In genomic region chr13:42902859-42903258, GRCm38 (mm10) we compare ENCODE assay signal across 18 mouse cellular contexts.
DNase-seq lines count a peak whose midpoint lies in the region; ATAC-seq and TF ChIP-seq lines count a peak whose summit lies in the region.
"Had no signal": no experiment of that assay in that cellular context is flagged by ENCODE, and none has a peak within 500 bp of the region (broad histone marks: within the 10 kb centered on the region; RNA-seq: fewer than 3 reads in every experiment).

No protein-coding gene starts in this region.

- intact Hi-C loops in heart, postnatal 25 days (cut with DNase I) = no loop called here
- intact Hi-C loops in left cerebral cortex, adult 2 months (cut with DNase I) = no loop called here

- peaks cover 11% of the 10 kb centered on the region for H3K4me1 ChIP-seq in heart, postnatal 0 days (ENCODE audit: control insufficient read depth, insufficient read depth)
- H3K4me1 ChIP-seq in G1E (ENCODE audit: insufficient read depth, low read depth, low read length) = no peaks in the 10 kb centered on the region
- H3K4me1 ChIP-seq: midbrain, embryonic 15.5 days; neural tube, embryonic 12.5 days had no signal

- H3K27me3 ChIP-seq in heart, postnatal 0 days (ENCODE audit: control insufficient read depth, insufficient read depth, low read length) = no peaks in the 10 kb centered on the region
- H3K27me3 ChIP-seq in G1E (ENCODE audit: insufficient read depth, low read length) = no peaks in the 10 kb centered on the region
- H3K27me3 ChIP-seq: midbrain, embryonic 15.5 days; neural tube, embryonic 12.5 days had no signal

- H3K9me3 ChIP-seq in heart, postnatal 0 days (replicated peaks; ENCODE audit: control insufficient read depth, low read length) = no peaks in the 10 kb centered on the region
- H3K9me3 ChIP-seq in G1E (replicated peaks) = no peaks in the 10 kb centered on the region
- H3K9me3 ChIP-seq: midbrain, embryonic 15.5 days; neural tube, embryonic 12.5 days had no signal

- H3K27ac ChIP-seq in heart, postnatal 0 days (ENCODE audit: low read depth) = no peak overlapping the region
- no peak overlapping the region for H3K27ac ChIP-seq in left cerebral cortex, adult 2 months
- H3K27ac ChIP-seq: liver, embryonic 14.5 days; midbrain, embryonic 15.5 days; neural tube, embryonic 12.5 days had no signal

- no peak for TF ChIP-seq EP300 in heart, postnatal 0 days (IDR thresholded peaks at IDR 0.05; ENCODE audit: low read depth)

- ATAC-seq in heart, postnatal 0 days (ENCODE audit: insufficient read depth, low read depth) = no peak
- ATAC-seq in G1E (ENCODE audit: extremely low read depth, insufficient number of reproducible peaks, low FRiP score, poor library complexity, severe bottlenecking) = no peak
- no peak for ATAC-seq in megakaryocyte progenitor cell, adult 5-6 weeks (replicated peaks; ENCODE audit: poor library complexity)
- ATAC-seq: forebrain, embryonic 14.5 days; midbrain, embryonic 15.5 days had no signal

- WGBS in heart, postnatal 0 days = 80% methylated on average over 3 of the region's 3 CpGs

- H3K4me2 ChIP-seq in heart, postnatal 0 days (ENCODE audit: low read depth, low read length) = no peak overlapping the region
- H3K4me2 ChIP-seq: midbrain, embryonic 15.5 days; neural tube, embryonic 12.5 days had no signal

- no peak overlapping the region for H3K4me3 ChIP-seq in heart, postnatal 0 days (ENCODE audit: low read depth, low read length)
- no peak overlapping the region for H3K4me3 ChIP-seq in left cerebral cortex, adult 2 months
- H3K4me3 ChIP-seq in G1E (ENCODE audit: low read depth, low read length) = no peak overlapping the region
- H3K4me3 ChIP-seq: midbrain, embryonic 15.5 days; neural tube, embryonic 12.5 days had no signal

- H3K36me3 ChIP-seq in heart, postnatal 0 days (replicated peaks; ENCODE audit: control insufficient read depth, insufficient read depth, low read length) = no peaks in the 10 kb centered on the region
- H3K36me3 ChIP-seq in G1E (replicated peaks) = no peaks in the 10 kb centered on the region
- H3K36me3 ChIP-seq: midbrain, embryonic 15.5 days; neural tube, embryonic 12.5 days had no signal

- no peak for DNase-seq in heart, postnatal 0 days (ENCODE audit: low spot score)
- DNase-seq in heart, postnatal 25 days (ENCODE audit: low spot score) = no peak
- no peak for DNase-seq in left cerebral cortex, adult 2 months (ENCODE audit: extremely low spot score in 1 of 2, low spot score in 2 of 2)
- DNase-seq in left cerebral cortex, adult 8-10 months (ENCODE audit: low spot score in 2 of 2) = no peak
- peak; percentile 11 for DNase-seq in A20 (ENCODE audit: low read depth, low spot score)
- no peak for DNase-seq in G1E (ENCODE audit: low spot score)
- DNase-seq in adipocyte (ENCODE audit: low spot score) = no peak
- DNase-seq: adrenal gland, postnatal 10 days; cerebellum, adult 9-11 months; kidney, postnatal 36 days; layer of hippocampus, postnatal 36 days; right cerebral cortex, postnatal 25 days; thymus, adult 2 months had no signal

- peak; percentile 17 for TF ChIP-seq CTCF in heart, postnatal 0 days (IDR thresholded peaks at IDR 0.05; ENCODE audit: low read depth)
- peak; percentile 49 for TF ChIP-seq CTCF in left cerebral cortex, adult 2 months (IDR thresholded peaks at IDR 0.05)
- 0 out of 2 replicates have a peak, but pooled peaks have one; percentile 15 for TF ChIP-seq CTCF in G1E (IDR thresholded peaks at IDR 0.05; ENCODE audit: low read depth, low read length)

- no peak overlapping the region for H3K9ac ChIP-seq in heart, postnatal 0 days (replicated peaks; ENCODE audit: low read depth, low read length)
- H3K9ac ChIP-seq: liver, embryonic 14.5 days; midbrain, embryonic 15.5 days; neural tube, embryonic 12.5 days had no signal
